Mouse (Mus musculus): ENCODE data around the gene Zdhhc7.

- peak; percentile 38 for TF ChIP-seq CTCF (IDR thresholded peaks at IDR 0.05; ENCODE audit: low read depth)
- TF ChIP-seq EP300 (IDR thresholded peaks at IDR 0.05; ENCODE audit: low read depth) = no peak
These were observed 35.3 kb upstream of the Zdhhc7 start for GRCm38 (mm10) chr8:120136618-120137017.

Data from heart, postnatal 0 days (tissue).